Mouse (Mus musculus) ovary, postnatal 10 days (tissue): ENCODE results near the gene Prss12.

Experiments
- DNase-seq: peaks from one replicate; pipeline ENCODE4 v3.0.0; 2022; ENCODE audit warnings: low spot score

Gene Prss12

GRCm38 (mm10) chr3:123527806-123528507 lies 81.2 kb downstream of the Prss12 start:
- DNase-seq: no peak

DNA sequence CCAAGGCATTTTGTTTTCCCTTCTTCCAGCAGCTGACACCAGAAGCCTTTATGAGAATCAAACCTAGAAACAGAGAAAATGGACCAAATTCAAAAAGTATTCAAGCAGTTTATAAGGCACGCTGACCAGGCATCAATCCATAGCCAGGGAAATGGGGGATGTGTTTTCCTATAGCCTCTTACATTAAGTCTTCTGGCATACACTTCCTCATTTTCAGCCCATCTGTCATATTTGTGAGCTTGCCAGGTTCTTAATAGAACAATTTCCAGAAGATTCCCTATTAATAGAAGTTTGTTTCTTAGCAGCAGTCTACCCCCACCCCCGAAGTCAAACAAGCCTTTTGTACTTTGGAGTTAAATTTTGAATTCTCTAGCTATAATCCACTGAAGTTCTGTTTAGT lies 84.4 kb downstream of the Prss12 start:
- no peak for DNase-seq

DNA sequence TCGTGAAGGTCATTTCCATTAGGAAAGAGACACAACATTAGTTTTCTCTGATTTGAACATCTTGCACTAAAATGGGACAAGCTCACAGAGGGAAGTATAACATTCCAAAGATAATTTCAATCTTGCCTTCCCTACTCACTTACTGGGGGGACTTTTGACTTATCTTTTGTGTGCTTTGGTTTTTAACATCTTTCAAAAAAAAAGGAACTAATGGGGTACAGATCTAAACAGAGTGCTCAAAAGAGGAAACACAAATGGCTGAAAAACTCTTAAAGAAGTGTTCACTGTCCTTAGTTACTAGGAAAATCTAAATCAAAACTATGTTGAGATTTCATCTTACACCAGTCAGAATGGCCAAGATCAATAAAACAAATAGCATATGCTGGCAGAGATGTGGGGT lies 90.6 kb downstream of the Prss12 start:
- DNase-seq: no peak

- DNase-seq: no peak
These were observed 97.0 kb downstream of the Prss12 start for GRCm38 (mm10) chr3:123543585-123544304.

DNA sequence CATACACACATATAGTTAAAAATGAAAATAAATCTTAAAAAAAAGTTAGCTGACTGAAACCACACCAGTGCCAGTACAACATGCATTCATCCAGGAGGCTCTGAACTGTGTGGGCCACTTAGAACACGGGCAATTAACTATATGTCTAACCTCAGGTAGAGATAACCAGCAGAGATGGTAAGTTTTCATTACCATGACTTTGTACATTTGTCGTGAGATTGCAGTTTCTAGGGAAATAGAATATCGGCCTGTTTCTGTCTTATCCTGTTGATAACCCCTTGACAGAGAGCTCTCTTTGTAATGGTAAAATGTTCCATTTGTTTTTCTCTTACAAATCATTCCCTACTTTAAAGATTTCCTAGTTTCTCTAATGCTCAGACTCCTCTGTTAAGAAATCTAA lies 103.8 kb downstream of the Prss12 start:
- DNase-seq: no peak

DNA sequence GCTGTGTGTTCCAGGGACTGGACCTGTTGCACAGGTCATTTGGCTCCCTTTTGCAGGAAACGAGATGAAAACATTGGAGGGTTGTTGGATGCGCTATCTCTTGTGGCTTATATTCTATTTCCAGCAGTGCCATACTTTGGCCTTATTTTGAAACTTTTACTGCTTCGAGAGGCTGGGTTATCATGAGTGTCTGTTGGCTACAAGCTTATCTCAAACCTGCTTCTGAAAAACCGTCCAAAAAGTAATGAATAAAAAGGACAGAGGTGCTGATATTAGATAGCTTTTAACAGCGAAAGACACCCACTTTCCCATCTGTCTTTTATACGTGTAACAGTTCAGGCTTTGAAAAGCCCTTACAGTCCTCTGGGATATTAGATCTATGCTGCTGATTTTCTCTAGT lies 107.2 kb downstream of the Prss12 start:
- DNase-seq: no peak

- DNase-seq: no peak
These were observed 108.6 kb downstream of the Prss12 start for GRCm38 (mm10) chr3:123555254-123555865.
